Mouse (Mus musculus): Measurements from ENCODE around the gene Trim33. TPM values are rescaled to one million over a fixed set of nuclear protein-coding genes. Genes with fewer than 3 reads are reported as not detected.

Gene Trim33
- total RNA-seq (2021): 10 to 100 TPM; 53.0 to 55.2 TPM
- long read RNA-seq, experiment 1, full-length matches to known transcripts: 7 of 14 reads
- long read RNA-seq, experiment 1, partial matches to known transcripts: 4 of 14 reads
- long read RNA-seq, experiment 1, other reads (novel, unspliced or antisense): 3 of 14 reads
- long read RNA-seq, experiment 2, full-length matches to known transcripts: 8 of 20 reads
- long read RNA-seq, experiment 2, partial matches to known transcripts: 5 of 20 reads
- long read RNA-seq, experiment 2, other reads (novel, unspliced or antisense): 7 of 20 reads

GRCm38 (mm10) chr3:103279182-103280149 lies at the start of gene Trim33:
TSS of gene Trim33 (plus strand) at chr3:103279293.
- no peak for TF ChIP-seq CTCF (conservative IDR thresholded peaks at IDR 0.05)
- peak within 1 kb of the TSS; percentile 93 for H3K4me3 ChIP-seq
- peak; percentile 83 to 86 for DNase-seq (ENCODE audit: low spot score in 2 of 2)
- peak within 1 kb of the TSS; percentile 98 for H3K27ac ChIP-seq

GRCm38 (mm10) chr3:103232398-103232797 lies 46.7 kb upstream of the Trim33 start:
- H3K27ac ChIP-seq: no peak overlapping the region
- no peak overlapping the region for H3K4me3 ChIP-seq
- no peak for DNase-seq (ENCODE audit: low spot score in 2 of 2)
- TF ChIP-seq CTCF (conservative IDR thresholded peaks at IDR 0.05): peak; percentile 39

DNA sequence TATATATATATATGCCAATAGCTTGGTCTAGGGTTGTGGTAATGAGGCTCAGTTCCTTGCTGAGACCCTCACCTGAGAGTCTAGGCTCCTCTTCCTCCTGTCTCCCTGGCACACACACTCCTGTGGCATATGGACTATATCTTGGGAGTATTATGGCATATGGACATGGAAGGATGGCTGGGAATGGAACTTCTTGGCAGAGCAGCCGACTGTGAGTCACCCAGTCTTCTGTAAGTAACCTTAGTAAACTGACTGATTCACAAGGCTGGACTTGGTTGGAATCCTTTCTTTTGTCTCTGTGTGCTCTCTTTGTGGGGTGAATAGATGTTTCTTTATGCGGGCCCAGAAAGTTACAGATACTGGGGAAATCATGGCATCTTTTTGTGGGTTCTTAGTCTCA lies 37.6 kb upstream of the Trim33 start:
- H3K4me3 ChIP-seq: no peak overlapping the region
- peak in 1 of 2 experiments; percentile 17 for DNase-seq (ENCODE audit: low spot score in 2 of 2)
- H3K27ac ChIP-seq: no peak overlapping the region
- TF ChIP-seq CTCF (conservative IDR thresholded peaks at IDR 0.05): no peak

DNA sequence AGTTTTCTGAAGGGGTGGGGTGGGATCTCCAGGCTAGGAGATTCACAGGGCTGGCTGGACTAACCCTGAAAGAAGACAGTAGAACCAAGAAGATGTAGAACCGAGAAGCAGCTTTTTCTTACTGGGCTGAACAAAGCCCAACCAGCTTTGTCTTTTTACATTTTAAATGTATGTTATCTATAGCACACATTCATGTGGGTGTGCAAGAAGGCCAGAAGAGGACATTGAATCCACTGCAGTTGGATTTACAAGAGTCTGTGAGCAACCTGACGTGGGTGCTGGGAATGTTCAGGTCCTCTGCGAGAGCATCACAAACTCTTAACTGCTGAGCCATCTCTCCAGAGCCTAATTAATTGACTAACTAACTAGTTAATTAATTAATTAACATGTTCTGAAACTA lies 36.9 kb upstream of the Trim33 start:
- Histone ChIP-seq H3K27ac (no peak overlapping the region), H3K4me3 (no peak overlapping the region)
- no peak for DNase-seq (ENCODE audit: low spot score in 2 of 2)
- no peak for TF ChIP-seq CTCF (conservative IDR thresholded peaks at IDR 0.05)

DNA sequence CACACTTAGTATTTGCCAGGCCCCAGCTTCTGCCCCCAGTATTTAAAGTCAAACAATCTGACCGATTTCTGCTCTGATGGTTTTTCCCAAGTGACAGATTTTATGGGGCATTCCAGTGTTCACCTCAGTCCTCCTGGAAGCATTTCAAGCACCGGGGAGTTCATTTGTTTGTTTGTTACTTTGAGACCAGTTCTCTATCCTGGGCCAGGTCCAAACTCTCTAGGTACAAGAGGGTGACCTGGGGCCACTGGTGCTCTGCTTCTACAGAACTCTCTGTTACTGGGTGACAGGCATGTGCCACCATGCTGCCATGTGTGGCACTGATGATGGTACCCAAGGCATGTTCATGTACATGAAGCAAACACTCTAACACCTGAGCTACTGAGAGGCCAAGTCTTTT lies 35.6 kb upstream of the Trim33 start:
- DNase-seq (ENCODE audit: low spot score in 2 of 2): no peak
- H3K4me3 ChIP-seq: no peak overlapping the region
- no peak for TF ChIP-seq CTCF (conservative IDR thresholded peaks at IDR 0.05)
- no peak overlapping the region for H3K27ac ChIP-seq

DNA sequence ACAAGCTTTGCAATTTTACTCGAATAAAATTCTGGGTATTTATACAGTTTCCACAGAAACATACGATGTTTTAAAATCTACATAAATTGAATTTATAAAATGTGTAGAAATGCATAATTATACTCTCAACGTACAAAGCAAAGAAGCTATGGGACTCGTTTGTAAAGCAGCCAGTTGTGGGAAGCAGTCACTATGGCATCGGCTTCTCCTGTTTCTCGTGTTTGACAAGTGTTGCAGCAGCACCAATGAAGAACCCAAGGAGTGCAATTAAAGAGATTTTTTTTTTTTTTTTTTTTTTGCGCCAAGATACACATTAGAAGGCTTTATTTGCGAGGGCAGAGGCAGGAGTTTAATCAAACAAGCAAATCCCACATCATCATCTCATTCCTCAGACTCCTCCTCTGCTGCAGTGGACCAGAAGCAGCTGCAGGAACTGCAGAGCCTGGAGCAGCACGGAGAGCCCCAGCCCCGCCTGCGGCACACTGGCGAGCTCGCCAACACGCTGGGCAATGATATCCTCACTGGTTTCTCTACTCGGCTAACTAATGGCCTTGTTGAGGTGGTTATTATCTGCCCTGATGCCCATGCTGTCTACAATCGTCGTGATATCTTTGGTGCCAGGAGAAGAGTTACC lies 32.3 kb upstream of the Trim33 start:
- no peak for DNase-seq (ENCODE audit: low spot score in 2 of 2)
- Histone ChIP-seq H3K4me3 (no peak overlapping the region), H3K27ac (no peak overlapping the region)
- no peak for TF ChIP-seq CTCF (conservative IDR thresholded peaks at IDR 0.05)

DNA sequence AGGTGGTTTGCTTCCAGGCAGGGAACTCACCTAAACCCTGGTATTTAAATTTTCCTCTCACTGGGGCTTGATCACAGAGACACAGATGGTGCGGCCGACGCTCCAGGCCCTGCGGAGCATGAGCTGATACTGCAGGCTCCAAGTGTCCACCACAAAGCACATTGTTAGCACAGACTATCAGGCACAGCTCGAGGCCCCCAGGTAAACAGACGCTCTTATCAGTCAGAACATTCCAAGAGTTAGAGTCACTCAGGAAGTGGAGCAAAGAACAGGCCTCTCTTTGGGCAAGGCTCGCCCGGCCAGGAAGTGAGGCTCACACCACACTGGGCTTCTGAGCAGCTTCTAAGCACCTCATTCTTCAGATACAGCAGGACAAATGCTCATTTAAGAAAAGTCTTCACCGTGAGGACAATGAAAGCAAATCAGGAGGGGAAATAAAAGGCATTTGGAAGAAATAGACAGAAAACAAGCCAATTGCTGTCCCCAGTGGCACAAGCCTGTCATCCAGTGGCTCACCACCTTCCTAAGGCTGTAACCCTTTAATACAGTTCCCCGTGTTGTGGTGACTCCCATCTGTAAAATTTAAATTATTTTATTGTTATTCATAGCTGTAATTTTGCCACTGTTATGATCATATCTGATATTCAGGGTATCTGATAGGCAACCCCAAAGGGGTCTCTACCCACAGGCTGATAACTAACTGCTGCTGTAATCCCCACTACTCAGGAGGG lies 22.8 kb upstream of the Trim33 start:
- TF ChIP-seq CTCF (conservative IDR thresholded peaks at IDR 0.05): no peak
- Histone ChIP-seq H3K4me3 (no peak overlapping the region), H3K27ac (no peak overlapping the region)
- no peak for DNase-seq (ENCODE audit: low spot score in 2 of 2)

- H3K27ac ChIP-seq: no peak overlapping the region
- no peak for TF ChIP-seq CTCF (conservative IDR thresholded peaks at IDR 0.05)
Measured at GRCm38 (mm10) chr3:103262802-103263417, 16.2 kb upstream of the Trim33 start.

GRCm38 (mm10) chr3:103278561-103279181 lies 422 bp upstream of the Trim33 start:
- peak in 1 of 2 experiments; percentile 12 for DNase-seq (ENCODE audit: low spot score in 2 of 2)
- H3K27ac ChIP-seq: peak overlapping the region; percentile 98
- H3K4me3 ChIP-seq: peak overlapping the region; percentile 93
- TF ChIP-seq CTCF (conservative IDR thresholded peaks at IDR 0.05): no peak

More at GRCm38 (mm10) chr3:103262802-103263417, 16.2 kb upstream of the Trim33 start:
- no peak overlapping the region for H3K4me3 ChIP-seq
- DNase-seq (ENCODE audit: low spot score in 2 of 2): no peak

DNA sequence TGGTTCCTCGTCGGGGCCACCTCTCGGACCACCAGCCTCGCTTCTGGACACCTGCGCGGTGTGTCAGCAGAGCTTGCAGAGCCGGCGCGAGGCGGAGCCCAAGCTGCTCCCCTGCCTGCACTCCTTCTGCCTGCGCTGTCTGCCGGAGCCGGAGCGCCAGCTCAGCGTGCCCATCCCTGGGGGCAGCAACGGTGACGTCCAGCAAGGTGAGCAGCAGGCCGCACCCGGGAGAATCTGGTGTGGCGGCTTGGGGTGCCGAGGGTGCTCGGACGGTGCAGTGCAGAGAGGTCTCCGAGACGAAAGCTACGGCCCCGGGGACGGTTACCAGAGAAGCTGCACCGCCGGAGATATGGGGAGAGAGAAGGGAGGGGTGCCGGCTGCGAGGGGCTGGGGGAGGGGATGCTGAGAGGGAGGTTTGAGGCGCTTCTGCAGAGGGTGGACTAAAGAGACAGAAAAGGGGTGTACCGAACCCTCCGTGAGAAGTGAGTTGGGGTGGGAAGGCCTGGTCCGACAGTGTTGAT lies 1.2 kb downstream of the Trim33 start:
- Histone ChIP-seq H3K27ac (peak overlapping the region; percentile 98), H3K4me3 (peak overlapping the region; percentile 93)
- DNase-seq (ENCODE audit: low spot score in 2 of 2): peak; percentile 37 to 46
- TF ChIP-seq CTCF (conservative IDR thresholded peaks at IDR 0.05): no peak

DNA sequence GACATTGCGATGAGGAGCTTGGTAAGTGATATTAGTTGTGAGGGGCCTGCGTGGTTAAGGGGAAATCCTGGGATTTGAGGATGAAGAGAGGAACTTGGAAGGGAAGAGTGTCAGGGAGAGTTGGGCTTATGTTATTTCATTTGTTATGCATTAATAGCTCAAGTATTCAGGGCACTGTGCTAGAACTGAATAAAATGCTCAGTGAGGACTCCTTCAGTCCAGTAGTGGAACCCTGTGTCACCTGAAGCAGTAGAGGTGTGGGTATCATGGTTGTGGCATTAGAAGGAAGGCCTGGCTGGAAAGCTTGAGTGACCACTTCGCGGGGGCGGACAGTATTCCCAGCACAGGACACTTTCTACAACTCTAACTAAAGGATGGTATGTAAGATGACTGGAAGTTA lies 1.8 kb downstream of the Trim33 start:
- Histone ChIP-seq H3K27ac (peak overlapping the region; percentile 98; the same call in 1 of the 2 replicates), H3K4me3 (peak overlapping the region; percentile 93)
- no peak for TF ChIP-seq CTCF (conservative IDR thresholded peaks at IDR 0.05)
- no peak for DNase-seq (ENCODE audit: low spot score in 2 of 2)
